8 mouse cellular contexts compared by ENCODE assay signal in the genomic region with DNA sequence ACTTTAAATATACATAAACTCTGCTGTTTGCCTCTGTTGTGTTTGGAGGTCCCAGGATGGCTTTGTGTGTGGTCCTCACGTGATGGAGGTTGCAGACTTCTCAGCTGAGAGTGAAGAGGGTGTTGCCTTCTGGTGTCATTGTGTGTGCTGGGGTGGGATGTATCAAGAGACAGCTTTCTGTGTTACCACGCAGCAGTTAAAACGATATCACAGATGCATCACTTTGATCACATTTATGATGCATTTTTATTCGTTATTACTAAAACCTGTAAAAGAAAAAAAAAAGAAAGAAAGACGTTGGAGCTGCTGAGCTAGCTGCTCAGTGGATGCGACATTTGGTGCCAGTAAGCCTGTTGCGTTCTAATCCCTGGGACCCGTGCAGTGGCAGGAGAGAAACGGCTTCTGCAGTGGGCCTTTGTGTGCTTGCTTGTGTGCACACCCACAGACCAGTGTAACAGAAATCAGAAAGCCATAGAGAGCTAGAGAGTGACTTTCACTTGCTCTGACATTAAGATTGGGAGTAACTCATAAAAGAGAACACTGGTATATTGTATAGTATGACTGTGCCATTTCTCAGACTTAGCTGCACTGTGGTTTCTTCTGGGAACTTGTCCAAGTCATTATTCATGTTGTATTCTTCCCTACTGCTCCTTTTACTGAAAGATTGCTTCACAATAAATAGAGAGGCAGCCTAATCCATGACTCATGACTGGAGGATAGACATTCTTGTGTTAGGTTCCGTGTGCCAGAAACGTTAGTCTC. TPM values are rescaled to one million over a fixed set of nuclear protein-coding genes. Genes with fewer than 3 reads are reported as not detected.
A peak's percentile ranks its signal among the peaks of the same experiment; 100 is the strongest.
DNase-seq lines count a peak whose midpoint lies in the region; ATAC-seq and TF ChIP-seq lines count a peak whose summit lies in the region.

No protein-coding gene starts in this region.

- no peak for DNase-seq in gastrocnemius, adult 2 months
- no peak for DNase-seq in gastrocnemius, postnatal 10 days
- peak; percentile 85 for DNase-seq in 3134 (ENCODE audit: extremely low read depth, insufficient read length, low spot score)
- peak; percentile 49 for DNase-seq in left cerebral cortex, postnatal 4 days
- DNase-seq in retina, postnatal 1 day: peak; percentile 66
- DNase-seq in ovary, adult 18-20 months (ENCODE audit: low spot score): no peak

- no peak for TF ChIP-seq CTCF in gastrocnemius, adult 2 months (IDR thresholded peaks at IDR 0.05)

- H3K27ac ChIP-seq in gastrocnemius, adult 2 months: peak overlapping the region; percentile 61

- peak; percentile 39 for ATAC-seq in activated CD4-positive, CD25-positive, alpha-beta regulatory T cell, adult 4 months
- ATAC-seq in granulocyte monocyte progenitor cell, adult 5-6 weeks (replicated peaks; ENCODE audit: poor library complexity, severe bottlenecking): peak; percentile 90

- H3K4me3 ChIP-seq in gastrocnemius, adult 2 months: peak overlapping the region; percentile 31

- intact Hi-C loops in gastrocnemius, adult 2 months (cut with DNase I): no loop called here
- intact Hi-C loops in left cerebral cortex, postnatal 4 days (cut with DNase I): no loop called here

RNA-seq across cellular contexts. Expression of gene Cdk19, which starts 32.7 kb away (rescaled TPM):
- 10 to 100 TPM in 1 of 2 experiments, 1 to 10 TPM in 1; 5.9 to 32.3 TPM for total RNA-seq in gastrocnemius, adult 2 months (2021)
- 1 to 10 TPM; 7.2 to 8.4 TPM for total RNA-seq in gastrocnemius, postnatal 10 days (2021)
- polyA plus RNA-seq in activated CD4-positive, CD25-positive, alpha-beta regulatory T cell, adult 4 months (2017; shearing (Covaris generic)): 10 to 100 TPM; 11.6 to 18.4 TPM
- total RNA-seq in granulocyte monocyte progenitor cell, adult 5-6 weeks (2014; fragmentation: Nextera tagmentation): 32.8 and 36.0 TPM in 2 replicates
- total RNA-seq in granulocyte monocyte progenitor cell, adult 5-6 weeks (2017): 47.3 and 51.7 TPM in 2 replicates
- 10 to 100 TPM; 52.2 to 63.3 TPM for total RNA-seq in left cerebral cortex, postnatal 4 days (2021)

Comparison
In these comparisons a context has a peak if more than half of its experiments do, and no peak if none do; other contexts are left out.
1. DNase-seq: peak in 3134 (single experiment), left cerebral cortex, postnatal 4 days (single experiment) and retina, postnatal 1 day (single experiment); none in gastrocnemius, adult 2 months (single experiment), gastrocnemius, postnatal 10 days (single experiment) and ovary, adult 18-20 months (single experiment).